Mouse (Mus musculus) liver, postnatal 0 days (tissue): Measurements from ENCODE around the gene Slpi. TPM values are rescaled to one million over a fixed set of nuclear protein-coding genes. Genes with fewer than 3 reads are reported as not detected.

Experiments used
- ATAC-seq: fragments of 200-750 bp; cut with Nextera tagmentation; 2 replicates; pipeline ENCODE4 v1.8.0; 2017; ENCODE audit warnings: mild to moderate bottlenecking, moderate library complexity
- DNase-seq: peaks from one replicate; pipeline ENCODE4 v3.0.0-alpha.2; 2016
- H3K27ac ChIP-seq: fragments of 300-500 bp; sonication (generic); 2 replicates; pipeline ENCODE4 v1.5.1; 2014; ENCODE audit warnings: antibody characterized with exemption, moderate library complexity, mild to moderate bottlenecking, low read depth
- H3K27me3 ChIP-seq: fragments of 300-500 bp; sonication (generic); 2 replicates; pipeline ENCODE4 v1.6.1; 2014; ENCODE audit warnings: low read length, control low read depth, mixed read lengths; ENCODE audit not compliant: insufficient read depth
- H3K36me3 ChIP-seq: fragments of 300-500 bp; sonication (generic); replicated peaks from 2 replicates; pipeline ENCODE4 v1.6.1; 2014; ENCODE audit warnings: mild to moderate bottlenecking, control low read depth, low read length, moderate library complexity, mixed read lengths; ENCODE audit not compliant: insufficient read depth
- H3K4me1 ChIP-seq: fragments of 300-500 bp; sonication (generic); 2 replicates; pipeline ENCODE4 v1.6.1; 2014; ENCODE audit warnings: antibody characterized with exemption, mild to moderate bottlenecking, control low read depth; ENCODE audit not compliant: insufficient read depth
- H3K4me2 ChIP-seq: fragments of 300-500 bp; sonication (generic); 2 replicates; pipeline ENCODE4 v1.6.1; 2014; ENCODE audit warnings: low read depth, mild to moderate bottlenecking, low read length, moderate library complexity, mixed read lengths
- H3K4me3 ChIP-seq: fragments of 300-500 bp; sonication (generic); 2 replicates; pipeline ENCODE4 v1.5.1; 2014; ENCODE audit warnings: low read depth, low read length
- H3K9ac ChIP-seq: fragments of 300-500 bp; sonication (generic); replicated peaks from 2 replicates; pipeline ENCODE4 v1.6.1; 2014; ENCODE audit warnings: mild to moderate bottlenecking, moderate library complexity
- H3K9me3 ChIP-seq: fragments of 300-500 bp; sonication (generic); 2 replicates; pipeline ENCODE4 v1.6.1; 2016; ENCODE audit warnings: mild to moderate bottlenecking, control low read depth, low read length, mixed read lengths
- CTCF ChIP-seq: sonication (generic); IDR thresholded peaks from 2 replicates; pipeline ENCODE4 v1.5.1; 2016; ENCODE audit warnings: antibody characterized with exemption, low read depth
- EP300 ChIP-seq: IDR thresholded peaks from 2 replicates; pipeline ENCODE4 v1.6.1; 2016; ENCODE audit warnings: antibody characterized with exemption, low read depth, mild to moderate bottlenecking
- WGBS: fragments of 180-500 bp; shearing (Covaris S2); extraction: QIAGEN DNeasy Blood & Tissue Kit; methylation state at CpG from one replicate; pipeline ENCODE4 v1.1.7; 2014; ENCODE audit not compliant: insufficient replicate concordance; 5-methylcytosine and 5-hydroxymethylcytosine counted together
- polyA plus RNA-seq: library from polyadenylated mRNA; unstranded; fragments of >200 nt; fragmentation: Nextera tagmentation; extraction: Ambion mirVana; gene quantifications from 2 replicates; pipeline ENCODE4 v1.2.1, GENCODE M21; 2015

Gene Slpi
- polyA plus RNA-seq, 1 experiment from 2014 or later: 59.4 TPM

DNA sequence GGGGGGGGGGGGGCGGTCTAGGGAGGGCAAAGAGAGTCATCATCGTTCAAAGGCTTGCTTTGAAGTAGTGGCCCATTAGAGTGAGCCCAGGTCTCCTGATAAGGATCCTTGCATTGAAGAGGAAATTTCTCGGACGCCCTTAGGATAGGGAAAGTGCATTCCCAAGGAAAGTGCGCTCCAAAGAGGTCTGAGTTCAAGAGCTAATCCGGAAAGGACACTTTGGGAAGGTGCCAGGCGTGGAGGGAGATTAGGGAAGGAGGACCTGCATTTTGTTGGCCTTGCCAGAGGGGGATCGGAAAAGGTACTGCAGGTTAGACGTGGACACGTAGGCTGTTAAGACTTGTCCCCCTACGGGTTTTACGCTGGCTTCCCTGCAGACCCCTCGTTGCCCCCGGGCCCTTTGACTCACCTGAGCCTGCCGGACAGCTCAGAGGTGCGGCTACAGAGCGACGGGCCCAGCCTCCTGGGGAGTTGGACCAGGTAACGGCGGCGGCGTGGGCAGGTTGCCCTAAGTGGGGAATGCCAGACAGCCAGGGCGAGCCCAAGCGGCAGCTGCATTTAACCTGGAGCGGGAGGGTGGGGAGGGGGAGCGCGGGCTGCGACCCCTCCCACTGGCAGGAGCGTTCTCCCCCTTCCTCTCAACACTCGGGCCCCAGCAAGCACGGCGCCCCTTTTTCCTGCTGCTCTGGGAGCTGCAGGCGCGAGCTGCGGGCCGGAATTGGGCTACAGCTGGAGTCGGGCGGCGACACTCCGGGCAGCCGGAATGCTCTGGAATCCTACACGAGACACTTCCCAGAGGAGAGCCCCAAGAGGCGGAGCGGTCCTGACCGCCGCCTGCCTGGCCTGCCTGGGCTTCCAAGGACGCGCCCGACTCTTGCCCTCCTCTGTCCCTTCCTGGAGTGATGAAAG, 15.4 kb upstream of the Slpi start:
- Histone ChIP-seq H3K27me3 (peaks cover 95% of the 10 kb centered on the region), H3K9me3 (no peaks in the 10 kb centered on the region), H3K4me2 (peak overlapping the region; percentile 40), H3K9ac (no peak overlapping the region), H3K4me3 (peak overlapping the region; percentile 13; the same call in 1 of the 2 replicates), H3K4me1 (peaks cover 8% of the 10 kb centered on the region), H3K27ac (no peak overlapping the region), H3K36me3 (no peaks in the 10 kb centered on the region)
- ATAC-seq: no peak
- DNase-seq: no peak
- TF ChIP-seq CTCF (no peak), EP300 (no peak)
- WGBS: 4% methylated on average over 42 of the region's 49 CpGs

DNA sequence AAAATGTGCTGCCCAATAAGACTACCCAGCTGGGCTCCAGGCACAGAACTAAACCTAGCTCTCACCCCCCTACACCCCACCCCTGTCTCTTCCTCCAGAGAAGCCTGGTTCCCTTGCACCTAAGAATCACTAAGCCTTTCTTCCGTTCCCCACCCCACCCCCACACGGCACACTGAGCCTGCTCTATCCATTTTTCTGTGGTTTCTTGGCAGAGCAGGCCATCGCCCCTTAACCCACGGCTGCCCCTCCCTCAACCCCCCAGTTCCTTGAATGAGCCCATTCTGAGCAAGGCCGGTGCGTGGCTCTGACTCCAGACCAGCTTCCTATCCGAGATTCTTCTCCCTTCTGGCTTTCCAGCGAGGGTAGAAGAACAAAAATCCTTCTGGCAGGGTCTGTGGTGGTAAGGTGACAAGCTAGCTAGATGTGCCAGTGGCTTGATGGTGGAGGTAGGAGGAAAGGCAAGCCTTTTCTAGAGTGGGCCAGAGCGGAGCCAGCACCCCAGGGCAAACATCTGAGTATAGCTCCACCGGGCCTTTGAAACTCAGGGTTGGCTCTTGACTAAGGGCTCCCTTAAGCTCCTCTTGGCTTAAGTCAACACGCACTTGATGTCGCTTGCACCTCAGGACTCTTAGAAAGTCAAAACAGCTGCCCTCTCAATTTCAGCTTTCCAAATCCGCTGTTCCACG, 14.6 kb upstream of the Slpi start:
- no peaks in the 10 kb centered on the region for H3K9me3 ChIP-seq
- no peaks in the 10 kb centered on the region for H3K36me3 ChIP-seq
- DNase-seq (no peak), ATAC-seq (no peak)
- H3K4me2 ChIP-seq: no peak overlapping the region
- no peak overlapping the region for H3K27ac ChIP-seq
- H3K4me1 ChIP-seq: peaks cover 8% of the 10 kb centered on the region
- no peak overlapping the region for H3K9ac ChIP-seq
- no peak for TF ChIP-seq CTCF
- TF ChIP-seq EP300: no peak
- WGBS: 10% methylated on average over 14 of the region's 14 CpGs
- H3K4me3 ChIP-seq: no peak overlapping the region
- peaks cover 88% of the 10 kb centered on the region for H3K27me3 ChIP-seq

DNA sequence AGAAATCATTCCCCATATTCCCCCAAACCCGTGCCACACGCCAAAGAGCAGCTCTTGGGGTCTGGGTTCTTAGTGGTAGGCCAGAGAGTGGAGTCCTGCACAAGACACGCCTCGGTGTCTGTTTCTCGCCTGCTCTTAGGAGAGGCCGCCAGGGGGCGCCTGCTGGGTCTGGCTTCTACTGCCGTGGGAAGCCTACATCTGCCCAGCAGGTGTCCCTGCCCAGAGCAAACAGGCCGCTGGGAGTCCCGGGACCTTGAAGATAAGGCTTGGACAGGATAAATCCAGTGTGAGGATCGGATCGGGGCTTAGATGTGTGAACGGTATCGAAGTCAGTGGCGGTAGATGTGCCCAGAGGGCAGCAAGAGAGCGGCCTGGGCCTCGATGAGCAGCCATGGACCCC, 14.0 kb upstream of the Slpi start, which contains the start of gene Rbpjl:
TSS of gene Rbpjl (plus strand) at position 236 of the 400 bp plus-strand sequence.
- TF ChIP-seq CTCF (peak; percentile 91), EP300 (no peak)
- Histone ChIP-seq H3K4me1 (peaks cover 8% of the 10 kb centered on the region), H3K36me3 (no peaks in the 10 kb centered on the region), H3K4me2 (no peak within 1 kb of the TSS), H3K9ac (no peak within 1 kb of the TSS), H3K4me3 (no peak within 1 kb of the TSS), H3K9me3 (no peaks in the 10 kb centered on the region), H3K27me3 (peaks cover 82% of the 10 kb centered on the region), H3K27ac (no peak within 1 kb of the TSS)
- ATAC-seq (peak; percentile 72; the same call in 1 of the 2 replicates), DNase-seq (peak; percentile 83)
- 4% methylated on average over 17 of the region's 17 CpGs for WGBS

DNA sequence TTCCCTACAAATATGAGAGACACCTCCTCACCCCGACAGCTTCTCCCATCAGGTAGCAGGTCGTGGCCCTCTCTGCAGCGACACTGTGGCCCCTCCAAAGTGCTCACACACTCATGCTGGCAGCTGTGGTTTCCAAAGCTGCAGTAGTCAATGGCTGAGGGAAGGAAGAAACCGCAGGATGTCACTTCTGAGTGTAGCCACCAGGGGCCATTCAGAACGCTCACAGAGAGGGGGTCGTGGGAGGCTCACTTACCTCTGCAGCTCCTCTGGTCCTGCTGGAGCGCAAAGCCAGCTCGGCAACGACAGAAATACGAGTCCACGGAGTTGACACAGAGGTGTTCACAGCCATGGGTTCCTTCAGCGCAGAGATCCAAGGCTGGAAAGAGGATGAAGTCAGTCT, 8.0 kb upstream of the Slpi start:
- no peak overlapping the region for H3K4me3 ChIP-seq
- H3K4me2 ChIP-seq: no peak overlapping the region
- no peak for TF ChIP-seq EP300
- DNase-seq (no peak), ATAC-seq (no peak)
- peaks cover 33% of the 10 kb centered on the region for H3K27me3 ChIP-seq
- no peak overlapping the region for H3K9ac ChIP-seq
- no peaks in the 10 kb centered on the region for H3K36me3 ChIP-seq
- no peak overlapping the region for H3K27ac ChIP-seq
- H3K4me1 ChIP-seq: no peaks in the 10 kb centered on the region
- 66% methylated on average over 12 of the region's 12 CpGs for WGBS
- H3K9me3 ChIP-seq: no peaks in the 10 kb centered on the region

DNA sequence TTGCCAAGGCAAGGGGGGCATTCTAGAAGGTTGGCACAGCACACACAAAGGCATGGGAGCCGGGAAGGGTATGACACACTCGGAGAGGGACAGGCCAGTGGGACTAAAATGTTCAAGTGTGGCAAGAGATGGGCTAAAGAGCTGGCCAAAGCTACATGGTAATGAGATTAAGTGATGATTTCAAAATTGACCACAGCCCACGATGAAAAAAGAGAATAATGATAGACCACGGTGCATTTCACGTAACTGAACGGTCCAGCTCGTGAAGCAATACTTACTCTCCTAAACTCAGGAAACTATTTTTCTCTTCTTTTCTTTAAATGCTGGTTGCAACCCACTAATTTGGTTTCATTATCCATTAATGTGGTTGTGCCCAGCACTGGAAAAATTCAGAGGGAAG, 7.2 kb upstream of the Slpi start:
- TF ChIP-seq EP300: no peak
- Histone ChIP-seq H3K9me3 (no peaks in the 10 kb centered on the region), H3K4me1 (no peaks in the 10 kb centered on the region), H3K4me3 (no peak overlapping the region), H3K9ac (no peak overlapping the region), H3K27ac (no peak overlapping the region), H3K4me2 (no peak overlapping the region), H3K36me3 (no peaks in the 10 kb centered on the region), H3K27me3 (peaks cover 25% of the 10 kb centered on the region)
- no peak for DNase-seq
- ATAC-seq: no peak
- 77% methylated on average over 7 of the region's 7 CpGs for WGBS

DNA sequence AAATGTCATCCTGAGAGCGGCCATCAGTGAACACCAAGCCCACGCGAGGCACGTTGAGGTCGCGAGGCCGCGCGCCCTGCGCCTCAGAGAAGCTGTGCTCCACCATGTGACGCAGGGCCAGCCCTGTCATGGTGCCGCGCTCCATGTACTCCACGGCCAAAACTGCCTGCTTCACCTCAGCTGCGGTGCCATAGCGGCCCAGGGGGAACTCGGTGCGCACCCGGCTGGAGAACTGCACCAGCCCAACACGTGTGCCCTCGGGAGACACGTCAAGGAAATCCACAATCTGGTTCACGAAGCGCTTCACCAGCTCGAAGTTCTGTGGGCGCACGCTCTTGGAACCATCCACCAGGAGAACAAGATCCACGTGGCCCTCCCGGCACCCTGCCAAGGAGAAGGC, 4.2 kb upstream of the Slpi start:
- TF ChIP-seq CTCF: no peak
- no peak for TF ChIP-seq EP300
- DNase-seq: no peak

More for the DNA sequence above, 4.2 kb upstream of the Slpi start:
- H3K9ac ChIP-seq: no peak overlapping the region
- H3K4me2 ChIP-seq: no peak overlapping the region
- H3K36me3 ChIP-seq: no peaks in the 10 kb centered on the region
- peaks cover 19% of the 10 kb centered on the region for H3K27me3 ChIP-seq
- no peak for ATAC-seq
- H3K4me1 ChIP-seq: peaks cover 6% of the 10 kb centered on the region; the same call in 1 of the 2 replicates
- no peak overlapping the region for H3K4me3 ChIP-seq
- H3K27ac ChIP-seq: no peak overlapping the region
- H3K9me3 ChIP-seq: no peaks in the 10 kb centered on the region
- 76% methylated on average over 29 of the region's 29 CpGs for WGBS
